Mouse (Mus musculus) heart, embryonic 12.5 days (tissue): Measurements from ENCODE around the gene Napepld. TPM values are rescaled to one million over a fixed set of nuclear protein-coding genes. Genes with fewer than 3 reads are reported as not detected.

Experiments used
- ATAC-seq: fragments of 200-750 bp; cut with Nextera tagmentation; 2 replicates; pipeline ENCODE4 v1.8.0; 2017; ENCODE audit warnings: moderate TSS enrichment, moderate library complexity; ENCODE audit not compliant: insufficient number of reproducible peaks, low FRiP score
- H3K27ac ChIP-seq: fragments of 300-500 bp; sonication (generic); 2 replicates; pipeline ENCODE4 v1.5.1; 2016; ENCODE audit warnings: mild to moderate bottlenecking, moderate library complexity; ENCODE audit not compliant: poor library complexity, severe bottlenecking
- H3K27me3 ChIP-seq: fragments of 300-500 bp; sonication (generic); replicated peaks from 2 replicates; pipeline ENCODE4 v1.6.1; 2016; ENCODE audit warnings: mild to moderate bottlenecking, moderate library complexity
- H3K36me3 ChIP-seq: fragments of 300-500 bp; sonication (generic); 2 replicates; pipeline ENCODE4 v1.6.1; 2016; ENCODE audit warnings: mild to moderate bottlenecking, moderate library complexity
- H3K4me1 ChIP-seq: fragments of 300-500 bp; sonication (generic); replicated peaks from 2 replicates; pipeline ENCODE4 v1.6.1; 2016; ENCODE audit warnings: mild to moderate bottlenecking
- H3K4me2 ChIP-seq: fragments of 300-500 bp; sonication (generic); 2 replicates; pipeline ENCODE4 v1.6.1; 2016; ENCODE audit warnings: mild to moderate bottlenecking, moderate library complexity
- H3K4me3 ChIP-seq: fragments of 300-500 bp; sonication (generic); 2 replicates; pipeline ENCODE4 v1.5.1; 2016; ENCODE audit warnings: mild to moderate bottlenecking
- H3K9ac ChIP-seq: fragments of 300-500 bp; sonication (generic); 2 replicates; pipeline ENCODE4 v1.6.1; 2016; ENCODE audit warnings: mild to moderate bottlenecking, moderate library complexity
- H3K9me3 ChIP-seq: fragments of 300-500 bp; sonication (generic); replicated peaks from 2 replicates; pipeline ENCODE4 v1.6.1; 2016; ENCODE audit warnings: mild to moderate bottlenecking, moderate library complexity
- WGBS: fragments of 180-500 bp; shearing (Covaris S2); methylation state at CpG from one replicate; pipeline ENCODE4 v1.1.7; 2016; 5-methylcytosine and 5-hydroxymethylcytosine counted together
- polyA plus RNA-seq: library from polyadenylated mRNA; unstranded; fragments of >200 nt; fragmentation: Nextera tagmentation; extraction: Ambion mirVana; gene quantifications from 2 replicates; pipeline ENCODE4 v1.2.1, GENCODE M21; 2016

Gene Napepld
- polyA plus RNA-seq, 1 experiment from 2014 or later, result 5.4 TPM

DNA sequence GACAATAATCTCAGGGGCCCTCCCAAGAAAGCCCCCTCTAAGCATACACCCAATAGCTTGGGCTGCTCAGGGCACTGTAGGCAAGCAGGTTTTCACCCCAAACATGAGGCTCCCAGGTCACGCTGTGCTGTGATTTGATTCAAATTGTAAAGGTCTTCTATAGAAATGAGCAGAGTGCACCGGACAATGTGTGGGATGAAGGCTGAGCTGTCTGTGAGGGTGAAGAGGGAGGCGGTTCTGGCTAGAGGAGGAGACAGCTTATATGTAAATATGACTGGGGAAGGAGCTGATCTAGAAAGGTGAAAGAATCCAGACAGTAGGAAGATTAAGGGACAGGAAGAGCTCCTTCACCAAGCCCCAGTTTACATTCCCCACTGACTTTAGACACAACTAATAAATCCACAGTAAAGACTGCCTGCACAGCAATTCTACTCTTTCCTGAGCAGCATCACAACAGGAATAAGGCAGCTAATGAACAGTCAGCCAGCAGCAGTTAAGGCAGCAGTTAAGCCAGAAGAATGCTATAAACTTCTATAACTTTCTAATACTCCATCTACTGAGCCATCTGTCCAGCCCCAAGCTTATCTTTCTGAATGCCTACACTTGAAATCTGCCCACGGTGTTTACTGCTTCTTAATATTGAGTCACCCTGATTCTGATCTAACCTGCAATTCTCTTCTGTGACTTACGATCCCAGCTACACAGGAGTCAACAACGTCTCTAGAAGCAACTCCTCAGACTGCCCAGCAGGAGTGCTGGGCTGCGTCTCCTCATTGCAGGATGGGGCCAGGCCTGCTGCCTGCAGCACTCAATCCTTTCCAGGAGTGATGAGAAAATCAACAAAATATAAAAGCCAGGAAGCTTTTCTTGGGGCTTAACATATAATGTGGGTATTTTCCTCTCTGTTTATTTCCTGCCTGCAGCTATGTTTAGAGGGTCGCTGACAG lies 33.7 kb downstream of the Napepld start:
- H3K27ac ChIP-seq, result no peak overlapping the region
- H3K4me2 ChIP-seq, result no peak overlapping the region
- H3K9ac ChIP-seq, result no peak overlapping the region
- H3K9me3 ChIP-seq, result no peaks in the 10 kb centered on the region
- 54% methylated on average over 8 of the region's 8 CpGs for WGBS
- peaks cover 6% of the 10 kb centered on the region for H3K36me3 ChIP-seq
- no peak overlapping the region for H3K4me3 ChIP-seq
- H3K27me3 ChIP-seq, result no peaks in the 10 kb centered on the region
- H3K4me1 ChIP-seq, result no peaks in the 10 kb centered on the region
- ATAC-seq, result no peak

DNA sequence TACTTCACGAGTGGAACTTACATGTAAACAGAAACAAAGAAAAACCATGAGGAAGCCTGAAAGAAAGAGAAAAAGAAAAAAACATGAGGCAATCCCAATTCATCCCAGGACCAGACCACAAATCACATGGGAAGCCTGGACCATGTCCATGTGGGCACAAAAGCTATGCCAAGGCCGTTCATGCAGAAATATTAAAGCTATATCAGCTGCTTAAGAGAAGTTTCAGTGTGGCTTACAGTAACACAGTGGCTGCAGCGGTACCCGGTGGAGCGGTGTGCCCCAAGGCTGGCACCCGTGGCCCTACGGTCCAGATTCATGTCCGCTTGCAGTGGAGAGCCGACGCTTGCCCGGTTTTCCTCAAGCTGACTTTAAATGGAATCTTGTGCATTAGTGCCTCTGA lies 38.1 kb downstream of the Napepld start:
- ATAC-seq, result no peak
- H3K27ac ChIP-seq, result no peak overlapping the region
- H3K4me3 ChIP-seq, result no peak overlapping the region
- peaks cover 38% of the 10 kb centered on the region for H3K36me3 ChIP-seq
- H3K4me1 ChIP-seq, result peaks cover 6% of the 10 kb centered on the region
- WGBS, result 91% methylated on average over 11 of the region's 11 CpGs
- H3K9me3 ChIP-seq, result no peaks in the 10 kb centered on the region
- H3K9ac ChIP-seq, result no peak overlapping the region
- no peak overlapping the region for H3K4me2 ChIP-seq
- no peaks in the 10 kb centered on the region for H3K27me3 ChIP-seq

DNA sequence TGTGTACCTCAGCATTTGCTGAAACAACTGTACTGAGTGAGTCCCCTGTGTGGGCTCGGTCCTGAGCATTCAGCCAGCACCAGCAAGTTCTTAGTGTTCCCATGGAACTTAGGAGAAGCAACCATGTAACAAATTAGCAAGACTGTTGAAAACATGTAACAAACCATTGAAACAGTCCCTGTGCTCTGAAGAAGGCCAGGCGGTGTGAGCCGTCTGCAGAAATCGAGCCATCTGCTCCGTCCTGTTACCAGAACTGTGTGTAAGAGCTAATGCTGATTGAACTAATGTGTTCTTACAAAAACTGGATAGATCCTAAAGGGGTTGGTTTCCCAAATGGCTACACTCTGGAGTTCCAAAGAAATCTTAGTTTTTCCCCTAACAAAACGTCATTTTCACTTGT lies 40.3 kb downstream of the Napepld start:
- H3K36me3 ChIP-seq, result peaks cover 53% of the 10 kb centered on the region
- H3K4me2 ChIP-seq, result no peak overlapping the region
- no peak for ATAC-seq
- no peak overlapping the region for H3K9ac ChIP-seq
- H3K27me3 ChIP-seq, result no peaks in the 10 kb centered on the region
- H3K4me3 ChIP-seq, result no peak overlapping the region
- H3K4me1 ChIP-seq, result peaks cover 6% of the 10 kb centered on the region
- WGBS, result 90% methylated on average over 6 of the region's 6 CpGs
- H3K9me3 ChIP-seq, result no peaks in the 10 kb centered on the region
- no peak overlapping the region for H3K27ac ChIP-seq

DNA sequence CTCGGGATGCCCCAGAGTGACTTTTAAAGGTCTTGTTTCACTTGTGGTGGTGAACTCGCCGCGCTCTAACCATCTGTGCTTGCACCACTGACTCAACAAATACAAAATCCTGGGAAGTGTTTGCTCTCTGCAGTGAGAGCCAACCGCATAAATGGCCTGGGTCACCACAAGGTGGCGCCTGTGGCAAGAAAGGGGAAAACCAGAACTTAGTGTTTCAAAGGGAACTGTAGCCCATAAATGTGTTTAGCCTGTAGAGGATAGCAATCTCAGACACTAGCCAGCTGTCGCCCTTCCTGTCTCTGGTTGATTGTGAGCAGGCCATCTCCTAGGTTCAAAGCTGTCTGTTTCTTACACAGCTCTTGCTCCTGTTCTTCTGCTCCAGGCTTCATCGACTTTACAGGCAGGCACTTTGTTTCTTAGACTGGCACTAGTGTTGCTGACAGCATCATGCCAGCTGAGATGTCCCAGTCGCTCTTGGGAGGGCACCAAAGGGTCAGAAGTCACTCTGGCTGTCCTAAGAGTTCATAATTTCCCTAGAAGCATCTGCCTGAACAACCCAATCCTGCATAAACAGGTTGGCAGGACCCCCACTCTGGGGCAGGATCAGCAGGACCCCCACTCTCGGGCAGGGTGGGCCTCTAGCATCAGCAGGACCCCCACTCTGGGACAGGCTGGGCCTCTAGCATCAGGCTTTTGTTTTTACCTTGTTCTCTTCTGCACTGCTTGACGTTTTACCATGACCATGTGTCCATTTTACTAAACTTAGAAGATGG lies 42.4 kb downstream of the Napepld start:
- no peak overlapping the region for H3K27ac ChIP-seq
- ATAC-seq, result peak; percentile 59
- H3K4me2 ChIP-seq, result no peak overlapping the region
- H3K36me3 ChIP-seq, result peaks cover 61% of the 10 kb centered on the region
- peaks cover 6% of the 10 kb centered on the region for H3K4me1 ChIP-seq
- no peaks in the 10 kb centered on the region for H3K27me3 ChIP-seq
- no peak overlapping the region for H3K9ac ChIP-seq
- no peaks in the 10 kb centered on the region for H3K9me3 ChIP-seq
- WGBS, result 45% methylated on average over 11 of the region's 11 CpGs
- H3K4me3 ChIP-seq, result no peak overlapping the region

DNA sequence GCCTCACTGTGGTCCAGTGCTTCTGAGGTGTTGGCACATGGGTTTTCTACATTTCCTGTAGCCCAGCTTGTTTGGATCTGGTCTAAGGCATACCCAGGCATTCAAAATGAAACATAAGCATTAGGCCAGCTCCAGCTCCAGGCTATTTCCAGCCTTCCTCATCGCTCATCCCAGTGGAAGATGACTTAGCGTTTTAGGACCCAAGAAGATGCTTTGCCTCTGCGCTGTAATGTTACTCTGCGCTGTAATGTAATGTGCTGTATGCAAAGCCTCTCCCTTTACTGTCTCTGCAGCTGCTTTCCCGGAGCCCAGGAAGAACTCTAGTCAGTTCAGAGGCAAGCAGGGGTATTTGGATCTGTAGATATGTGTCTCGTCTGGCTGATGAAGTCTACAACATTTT lies 43.2 kb downstream of the Napepld start:
- Histone ChIP-seq H3K36me3 (peaks cover 65% of the 10 kb centered on the region), H3K4me1 (peaks cover 6% of the 10 kb centered on the region), H3K4me3 (no peak overlapping the region), H3K4me2 (no peak overlapping the region), H3K9me3 (no peaks in the 10 kb centered on the region), H3K27me3 (no peaks in the 10 kb centered on the region), H3K27ac (no peak overlapping the region), H3K9ac (no peak overlapping the region)
- ATAC-seq, result no peak
- 89% methylated on average over 6 of the region's 6 CpGs for WGBS

DNA sequence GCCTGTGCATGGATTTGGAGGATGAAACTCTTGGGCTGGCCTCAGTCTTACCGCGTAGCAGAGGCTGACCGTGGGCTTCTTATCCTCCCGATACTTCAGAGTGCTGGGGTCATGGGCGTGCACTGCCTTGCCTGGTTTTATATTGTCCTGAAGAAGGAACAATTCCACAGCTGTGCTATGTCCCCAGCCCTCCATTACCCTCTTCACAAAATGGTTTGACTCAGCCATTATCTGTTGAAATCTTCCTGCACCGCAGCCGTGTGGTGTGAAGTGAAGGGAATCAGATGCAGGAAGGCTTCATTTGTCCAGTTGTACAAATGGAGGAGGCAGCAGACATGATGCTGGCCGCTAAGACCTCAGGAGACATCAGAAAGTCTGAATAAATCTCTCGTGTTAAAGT lies 44.3 kb downstream of the Napepld start:
- Histone ChIP-seq H3K27ac (no peak overlapping the region), H3K4me1 (peaks cover 8% of the 10 kb centered on the region)
- 85% methylated on average over 9 of the region's 9 CpGs for WGBS

DNA sequence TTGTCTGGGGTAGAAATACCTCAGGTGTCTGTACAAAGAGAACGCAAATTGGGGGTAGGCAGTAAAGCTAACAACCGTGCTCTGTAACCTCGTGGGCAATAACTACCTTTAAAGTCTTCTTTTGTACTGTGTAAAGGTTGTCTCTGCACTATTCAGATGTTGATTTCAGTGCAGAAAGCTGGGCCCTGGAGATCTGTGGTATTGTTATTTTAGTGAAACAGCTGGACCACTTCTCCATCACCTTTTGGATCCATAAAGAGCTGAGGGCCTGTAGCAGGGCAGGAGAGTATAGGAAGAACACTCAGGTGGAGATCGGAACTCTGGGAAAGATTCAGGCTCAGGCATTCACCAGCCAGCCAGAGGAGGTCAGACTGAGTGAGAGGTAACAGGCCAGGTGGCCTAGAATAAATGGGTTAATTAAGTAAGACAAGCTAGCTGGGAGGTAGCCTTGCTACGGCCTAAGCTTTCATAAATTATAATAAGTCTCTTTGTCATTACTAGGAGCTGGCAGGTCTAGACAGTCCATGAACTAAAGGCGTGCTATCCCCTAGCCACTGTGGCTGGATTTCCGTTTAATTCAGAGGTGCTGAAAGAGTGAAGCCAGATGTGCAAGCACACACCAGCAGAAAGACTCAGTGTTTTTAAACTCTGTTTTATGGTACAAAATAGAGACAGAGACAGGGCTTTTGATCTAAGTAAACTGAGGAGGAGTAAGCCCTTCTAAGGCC lies 49.1 kb downstream of the Napepld start:
- Histone ChIP-seq H3K27me3 (no peaks in the 10 kb centered on the region), H3K36me3 (peaks cover 66% of the 10 kb centered on the region), H3K9ac (no peak overlapping the region), H3K9me3 (no peaks in the 10 kb centered on the region), H3K27ac (peak overlapping the region; percentile 21; the same call in 1 of the 2 replicates), H3K4me1 (peaks cover 3% of the 10 kb centered on the region; the same call in 1 of the 2 replicates), H3K4me2 (no peak overlapping the region), H3K4me3 (no peak overlapping the region)
- ATAC-seq, result no peak
- 73% methylated on average over 7 of the region's 7 CpGs for WGBS

More for the DNA sequence above, 44.3 kb downstream of the Napepld start:
- no peaks in the 10 kb centered on the region for H3K27me3 ChIP-seq
- no peak for ATAC-seq
- no peak overlapping the region for H3K4me3 ChIP-seq
- no peak overlapping the region for H3K9ac ChIP-seq
- H3K36me3 ChIP-seq, result peaks cover 69% of the 10 kb centered on the region
- no peaks in the 10 kb centered on the region for H3K9me3 ChIP-seq
- H3K4me2 ChIP-seq, result no peak overlapping the region

DNA sequence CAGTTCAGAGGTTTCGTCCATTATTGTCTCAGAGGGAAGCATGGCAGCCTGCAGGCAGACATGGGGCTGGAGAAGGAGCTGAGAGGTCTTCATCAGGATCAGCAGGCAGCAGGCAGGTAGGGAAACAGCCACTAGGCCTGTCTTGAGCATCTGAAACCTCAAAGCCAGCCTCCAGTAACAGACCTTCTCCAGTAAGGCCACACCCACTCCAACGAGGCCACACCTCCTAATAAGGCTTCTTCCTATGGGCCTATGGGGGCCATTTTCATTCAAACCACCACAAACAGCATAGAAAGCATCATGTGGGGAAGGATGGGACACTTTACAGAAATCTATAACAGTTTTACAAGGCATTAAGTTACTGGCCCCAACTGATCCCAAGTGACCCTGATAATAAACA lies 50.5 kb downstream of the Napepld start:
- Histone ChIP-seq H3K27me3 (no peaks in the 10 kb centered on the region), H3K4me2 (no peak overlapping the region), H3K4me3 (no peak overlapping the region), H3K27ac (no peak overlapping the region), H3K9me3 (no peaks in the 10 kb centered on the region), H3K9ac (no peak overlapping the region), H3K4me1 (peaks cover 11% of the 10 kb centered on the region), H3K36me3 (peaks cover 60% of the 10 kb centered on the region)
- WGBS, result 75% methylated on average over 2 of the region's 2 CpGs
- ATAC-seq, result no peak

DNA sequence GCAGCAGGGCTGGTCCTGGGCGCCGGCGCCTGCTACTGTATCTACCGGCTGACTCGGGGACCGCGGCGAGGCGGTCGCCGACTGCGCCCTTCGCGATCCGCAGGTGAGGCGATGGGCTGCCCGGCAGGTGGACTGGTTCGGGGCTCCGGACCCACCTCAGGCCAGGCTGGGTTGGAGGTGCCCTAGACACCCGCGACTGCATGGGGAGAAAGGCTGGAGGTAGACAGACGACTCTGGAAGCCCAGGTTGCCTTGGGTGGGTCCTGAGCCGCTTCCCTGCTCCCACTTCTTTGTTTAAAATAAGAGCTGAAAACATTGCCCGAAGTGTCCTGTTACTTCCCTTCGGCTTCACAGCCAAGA lies 55.1 kb downstream of the Napepld start:
- H3K27ac ChIP-seq, result peak overlapping the region; percentile 58
- H3K4me2 ChIP-seq, result peak overlapping the region; percentile 92
- no peaks in the 10 kb centered on the region for H3K27me3 ChIP-seq
- H3K9me3 ChIP-seq, result no peaks in the 10 kb centered on the region
- 1% methylated on average over 25 of the region's 25 CpGs for WGBS
- no peak; the same call in 1 of the 2 replicates for ATAC-seq
- H3K36me3 ChIP-seq, result peaks cover 30% of the 10 kb centered on the region
- peak overlapping the region; percentile 87 for H3K9ac ChIP-seq
- peaks cover 13% of the 10 kb centered on the region for H3K4me1 ChIP-seq
- H3K4me3 ChIP-seq, result peak overlapping the region; percentile 74

DNA sequence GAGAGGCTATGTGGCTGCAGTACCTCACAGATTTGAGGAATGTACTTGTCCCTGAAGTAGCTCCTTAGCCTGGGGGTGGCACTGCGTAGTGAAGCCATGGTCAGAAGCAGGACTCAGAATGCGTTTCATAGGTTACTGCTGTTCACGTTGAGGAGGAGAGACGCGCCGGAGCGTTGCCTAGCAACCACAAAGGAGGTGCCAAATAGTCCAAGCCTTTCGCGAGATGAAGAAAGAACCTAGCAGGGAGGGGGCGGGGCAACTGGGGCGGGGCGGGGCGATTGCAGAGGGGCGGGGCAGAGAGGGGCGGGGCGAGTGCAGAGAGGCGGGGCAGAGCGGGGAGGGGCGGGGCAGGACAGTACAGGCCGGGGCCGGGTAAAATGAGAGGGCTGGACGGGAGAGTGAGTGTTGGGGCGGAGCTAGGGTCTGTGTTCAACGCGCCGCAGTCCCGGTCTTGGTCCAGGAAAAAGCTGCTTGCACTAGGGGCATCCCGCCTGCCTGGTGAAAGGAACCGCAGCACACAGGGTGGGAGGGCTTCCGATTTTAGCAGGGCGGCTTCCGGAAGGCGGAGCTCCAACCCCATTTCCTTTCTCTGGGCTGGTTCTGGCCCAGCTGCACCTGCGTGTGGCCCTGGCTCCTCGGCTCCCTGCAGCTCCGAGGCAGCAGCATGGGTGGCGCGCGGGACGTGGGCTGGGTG lies 55.6 kb downstream of the Napepld start, which contains the start of the genes Fbxl13 and Armc10:
TSS of gene Fbxl13 (minus strand) at position 196 of the 694 bp plus-strand sequence.
TSS of gene Armc10 (plus strand) at position 375 of the 694 bp plus-strand sequence.
- no peaks in the 10 kb centered on the region for H3K9me3 ChIP-seq
- H3K27ac ChIP-seq, result peak within 1 kb of the TSS; percentile 58
- H3K4me3 ChIP-seq, result peak within 1 kb of the TSS; percentile 74
- peak within 1 kb of the TSS; percentile 92 for H3K4me2 ChIP-seq
- no peaks in the 10 kb centered on the region for H3K27me3 ChIP-seq
- 0% methylated on average over 36 of the region's 40 CpGs for WGBS
- peaks cover 25% of the 10 kb centered on the region for H3K36me3 ChIP-seq
- ATAC-seq, result peak; percentile 97
- peaks cover 13% of the 10 kb centered on the region for H3K4me1 ChIP-seq
- peak within 1 kb of the TSS; percentile 87 for H3K9ac ChIP-seq
